Mouse (Mus musculus) lung, embryonic 16.5 days (tissue): ENCODE results near the gene Adssl1. TPM values are rescaled to one million over a fixed set of nuclear protein-coding genes. Genes with fewer than 3 reads are reported as not detected.

Experiments used
- ATAC-seq: fragments of 200-750 bp; cut with Nextera tagmentation; 2 replicates; pipeline ENCODE4 v1.8.0; 2017; ENCODE audit warnings: low read depth, mild to moderate bottlenecking, moderate library complexity
- H3K27ac ChIP-seq: fragments of 300-500 bp; sonication (generic); 2 replicates; pipeline ENCODE4 v1.5.1; 2014; ENCODE audit warnings: mild to moderate bottlenecking, control low read depth, low read length
- H3K27me3 ChIP-seq: fragments of 300-500 bp; sonication (generic); 2 replicates; pipeline ENCODE4 v1.6.1; 2014; ENCODE audit warnings: low read depth, low read length, mixed read lengths; ENCODE audit not compliant: control insufficient read depth, insufficient read depth
- H3K36me3 ChIP-seq: fragments of 300-500 bp; sonication (generic); 2 replicates; pipeline ENCODE4 v1.6.1; 2014; ENCODE audit warnings: low read length; ENCODE audit not compliant: control insufficient read depth, insufficient read depth
- H3K4me1 ChIP-seq: fragments of 300-500 bp; sonication (generic); replicated peaks from 2 replicates; pipeline ENCODE4 v1.6.1; 2014; ENCODE audit warnings: low read length, mixed read lengths; ENCODE audit not compliant: control insufficient read depth, insufficient read depth
- H3K4me2 ChIP-seq: fragments of 300-500 bp; sonication (generic); 2 replicates; pipeline ENCODE4 v1.6.1; 2014; ENCODE audit warnings: low read depth, low read length, control low read depth
- H3K4me3 ChIP-seq: fragments of 300-500 bp; sonication (generic); 2 replicates; pipeline ENCODE4 v1.5.1; 2014; ENCODE audit warnings: mild to moderate bottlenecking, low read length, control low read depth
- H3K9ac ChIP-seq: fragments of 300-500 bp; sonication (generic); 2 replicates; pipeline ENCODE4 v1.6.1; 2014; ENCODE audit warnings: low read length, control low read depth
- H3K9me3 ChIP-seq: fragments of 300-500 bp; sonication (generic); 2 replicates; pipeline ENCODE4 v1.6.1; 2016; ENCODE audit warnings: low read length; ENCODE audit not compliant: control insufficient read depth
- WGBS: fragments of 180-500 bp; shearing (Covaris S2); extraction: QIAGEN DNeasy Blood & Tissue Kit; methylation state at CpG from one replicate; pipeline ENCODE4 v1.1.7; 2014; 5-methylcytosine and 5-hydroxymethylcytosine counted together
- polyA plus RNA-seq: library from polyadenylated mRNA; unstranded; fragments of >200 nt; fragmentation: Nextera tagmentation; extraction: Ambion mirVana; gene quantifications from 2 replicates; pipeline ENCODE4 v1.2.1, GENCODE M21; 2015

Adssl1 gene
- polyA plus RNA-seq, 1 experiment from 2014 or later = 9.4 TPM

- no peaks in the 10 kb centered on the region for H3K27me3 ChIP-seq
- peak overlapping the region; percentile 30; the same call in 1 of the 2 replicates for H3K4me2 ChIP-seq
- H3K9ac ChIP-seq = 0 out of 2 replicates have a peak overlapping the region, but pooled peaks have one; percentile 33
- H3K4me1 ChIP-seq = peaks cover 83% of the 10 kb centered on the region
- H3K4me3 ChIP-seq = no peak overlapping the region
- peak overlapping the region; percentile 93 for H3K27ac ChIP-seq
- WGBS = 66% methylated on average over 9 of the region's 9 CpGs
- peaks cover 16% of the 10 kb centered on the region for H3K36me3 ChIP-seq
- ATAC-seq = no peak; the same call in 1 of the 2 replicates
- H3K9me3 ChIP-seq = no peaks in the 10 kb centered on the region
These were observed 46.2 kb downstream of the Adssl1 start for GRCm38 (mm10) chr12:112665881-112666544.

- peak overlapping the region; percentile 19; the same call in 1 of the 2 replicates for H3K27ac ChIP-seq
- H3K36me3 ChIP-seq = peaks cover 18% of the 10 kb centered on the region
- H3K27me3 ChIP-seq = no peaks in the 10 kb centered on the region
- no peak for ATAC-seq
- H3K9ac ChIP-seq = peak overlapping the region; percentile 35; the same call in 1 of the 2 replicates
- H3K4me3 ChIP-seq = no peak overlapping the region
- H3K4me2 ChIP-seq = no peak overlapping the region
- H3K4me1 ChIP-seq = peaks cover 83% of the 10 kb centered on the region
- WGBS = 56% methylated on average over 10 of the region's 10 CpGs
- H3K9me3 ChIP-seq = no peaks in the 10 kb centered on the region
These were observed 47.9 kb downstream of the Adssl1 start for GRCm38 (mm10) chr12:112667619-112668297.

- H3K4me2 ChIP-seq = peak overlapping the region; percentile 82
- H3K9me3 ChIP-seq = no peaks in the 10 kb centered on the region
- peaks cover 67% of the 10 kb centered on the region for H3K4me1 ChIP-seq
- peak overlapping the region; percentile 32; the same call in 1 of the 2 replicates for H3K27ac ChIP-seq
- no peak for ATAC-seq
- 38% methylated on average over 9 of the region's 9 CpGs for WGBS
- peaks cover 18% of the 10 kb centered on the region for H3K36me3 ChIP-seq
- peak overlapping the region; percentile 53 for H3K9ac ChIP-seq
- no peak overlapping the region; the same call in 1 of the 2 replicates for H3K4me3 ChIP-seq
- H3K27me3 ChIP-seq = no peaks in the 10 kb centered on the region
These were observed 51.0 kb downstream of the Adssl1 start for GRCm38 (mm10) chr12:112670718-112671393.

GRCm38 (mm10) chr12:112671891-112672290 is 52.0 kb downstream of the Adssl1 start:
- Histone ChIP-seq H3K4me2 (peak overlapping the region; percentile 82), H3K9ac (peak overlapping the region; percentile 39; the same call in 1 of the 2 replicates), H3K27ac (no peak overlapping the region; the same call in 1 of the 2 replicates), H3K4me1 (peaks cover 60% of the 10 kb centered on the region), H3K9me3 (no peaks in the 10 kb centered on the region), H3K4me3 (peak overlapping the region; percentile 96), H3K27me3 (no peaks in the 10 kb centered on the region), H3K36me3 (peaks cover 18% of the 10 kb centered on the region)
- no peak for ATAC-seq
- 76% methylated on average over 7 of the region's 7 CpGs for WGBS

GRCm38 (mm10) chr12:112672744-112673575 is 53.1 kb downstream of the Adssl1 start:
- Histone ChIP-seq H3K4me2 (peak overlapping the region; percentile 82), H3K9me3 (no peaks in the 10 kb centered on the region), H3K4me3 (peak overlapping the region; percentile 96), H3K27me3 (no peaks in the 10 kb centered on the region), H3K36me3 (peaks cover 18% of the 10 kb centered on the region), H3K4me1 (peaks cover 56% of the 10 kb centered on the region), H3K27ac (peak overlapping the region; percentile 99), H3K9ac (peak overlapping the region; percentile 100)
- ATAC-seq = peak; percentile 16; the same call in 1 of the 2 replicates
- WGBS = under 1% methylated on average over 21 of the region's 21 CpGs

- 0% methylated on average over 32 of the region's 68 CpGs for WGBS
- Histone ChIP-seq H3K36me3 (peaks cover 16% of the 10 kb centered on the region), H3K4me3 (peak overlapping the region; percentile 96), H3K27me3 (no peaks in the 10 kb centered on the region), H3K27ac (peak overlapping the region; percentile 99), H3K9me3 (no peaks in the 10 kb centered on the region), H3K9ac (peak overlapping the region; percentile 100), H3K4me1 (peaks cover 56% of the 10 kb centered on the region), H3K4me2 (peak overlapping the region; percentile 82)
- ATAC-seq = peak; percentile 10
These were observed 53.8 kb downstream of the Adssl1 start for GRCm38 (mm10) chr12:112673576-112674091.

- ATAC-seq = peak; percentile 47
- Histone ChIP-seq H3K4me1 (peaks cover 54% of the 10 kb centered on the region), H3K4me3 (peak within 1 kb of the TSS; percentile 96), H3K27ac (peak within 1 kb of the TSS; percentile 99), H3K9me3 (no peaks in the 10 kb centered on the region), H3K36me3 (peaks cover 9% of the 10 kb centered on the region), H3K4me2 (peak within 1 kb of the TSS; percentile 82), H3K9ac (peak within 1 kb of the TSS; percentile 100), H3K27me3 (peaks cover 3% of the 10 kb centered on the region; the same call in 1 of the 2 replicates)
- WGBS = 1% methylated on average over 21 of the region's 70 CpGs
These were observed 54.5 kb downstream of the Adssl1 start, which contains the start of gene Akt1 for GRCm38 (mm10) chr12:112674132-112675011. Akt1 (minus strand) TSS chr12:112674884.
